Comparison of ENCODE assay signal across 9 mouse cellular contexts in the genomic region with DNA sequence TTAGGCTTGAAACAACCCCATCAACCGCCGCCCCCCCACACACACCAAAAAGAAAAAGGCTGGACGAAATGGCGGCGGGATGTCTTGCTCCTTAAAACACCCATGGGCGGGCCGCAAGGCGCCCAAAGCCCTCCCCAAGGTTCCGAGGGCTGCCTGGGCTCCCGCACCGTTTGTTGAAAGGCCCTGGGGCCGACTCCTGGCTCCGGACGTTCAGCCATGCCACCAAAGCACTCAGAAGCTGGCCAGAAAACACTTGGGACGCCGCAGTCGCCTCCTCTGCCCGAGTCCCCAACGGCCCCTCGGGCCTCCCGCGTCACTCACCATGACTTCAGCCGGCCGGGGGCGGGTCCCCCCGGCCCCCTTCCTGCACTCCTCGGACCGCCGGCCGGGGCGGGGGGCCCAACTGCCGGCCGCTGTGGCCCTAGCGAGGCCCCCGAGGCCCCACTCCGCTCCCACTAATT. TPM values are rescaled to one million over a fixed set of nuclear protein-coding genes. Genes with fewer than 3 reads are reported as not detected.
DNase-seq lines count a peak whose midpoint lies in the region; ATAC-seq lines count a peak whose summit lies in the region.
"Had no signal": no experiment of that assay in that cellular context is flagged by ENCODE, and none has a peak within 500 bp of the region (broad histone marks: within the 10 kb centered on the region; RNA-seq: fewer than 3 reads in every experiment).

No protein-coding gene starts in this region.

- H3K9ac ChIP-seq in embryonic facial prominence, embryonic 14.5 days (ENCODE audit: low read depth, low read length), result peak overlapping the region; percentile 99
- H3K9ac ChIP-seq in limb, embryonic 13.5 days, result peak overlapping the region; percentile 99

- no peaks in the 10 kb centered on the region for H3K9me3 ChIP-seq in embryonic facial prominence, embryonic 14.5 days (ENCODE audit: control insufficient read depth, low read length)
- H3K9me3 ChIP-seq in limb, embryonic 13.5 days, result no peaks in the 10 kb centered on the region

- H3K4me2 ChIP-seq in embryonic facial prominence, embryonic 14.5 days (ENCODE audit: low read depth, low read length), result peak overlapping the region; percentile 80
- H3K4me2 ChIP-seq in limb, embryonic 13.5 days (replicated peaks), result peak overlapping the region; percentile 84

- peak; percentile 50 for DNase-seq in embryo, embryonic 11 days
- DNase-seq in embryo, embryonic 9.5 days (ENCODE audit: extremely low spot score), result no peak
- peak; percentile 61 to 63 for DNase-seq in right cerebral cortex, postnatal 10 days (ENCODE audit: low spot score in 2 of 2)
- DNase-seq in right cerebral cortex, adult 2 months (ENCODE audit: low spot score in 2 of 2), result no peak
- peak; percentile 32 for DNase-seq in embryonic facial prominence, embryonic 14.5 days (ENCODE audit: low spot score)
- peak; percentile 68 for DNase-seq in naive thymus-derived CD4-positive, alpha-beta T cell, adult 2 months (ENCODE audit: low read depth)
- DNase-seq in left cerebral cortex, adult 18-20 months (ENCODE audit: low spot score in 2 of 2), result no peak

- H3K4me1 ChIP-seq in embryonic facial prominence, embryonic 14.5 days (ENCODE audit: control insufficient read depth, insufficient read depth, low read length), result peaks cover 21% of the 10 kb centered on the region
- peaks cover 29% of the 10 kb centered on the region for H3K4me1 ChIP-seq in limb, embryonic 13.5 days

- H3K27me3 ChIP-seq in embryonic facial prominence, embryonic 14.5 days (replicated peaks; ENCODE audit: control insufficient read depth, insufficient read depth, low read length), result no peaks in the 10 kb centered on the region
- no peaks in the 10 kb centered on the region for H3K27me3 ChIP-seq in limb, embryonic 13.5 days

- H3K27ac ChIP-seq in embryonic facial prominence, embryonic 14.5 days (replicated peaks; ENCODE audit: low read depth, low read length), result peak overlapping the region; percentile 98
- peak overlapping the region; percentile 96 for H3K27ac ChIP-seq in limb, embryonic 13.5 days

- WGBS in embryonic facial prominence, embryonic 14.5 days, result 0% methylated on average over 15 of the region's 36 CpGs
- 2% methylated on average over 20 of the region's 36 CpGs for WGBS in limb, embryonic 13.5 days

- peak overlapping the region; percentile 97 for H3K4me3 ChIP-seq in embryonic facial prominence, embryonic 14.5 days (ENCODE audit: low read depth, low read length)
- H3K4me3 ChIP-seq in limb, embryonic 13.5 days, result peak overlapping the region; percentile 99

- H3K36me3 ChIP-seq in embryonic facial prominence, embryonic 14.5 days (ENCODE audit: control insufficient read depth, insufficient read depth, low read length), result peaks cover 35% of the 10 kb centered on the region
- H3K36me3 ChIP-seq in limb, embryonic 13.5 days, result peaks cover 36% of the 10 kb centered on the region

- 0 out of 2 replicates have a peak, but pooled peaks have one; percentile 1 for ATAC-seq in embryonic facial prominence, embryonic 14.5 days (ENCODE audit: low read depth)
- no peak for ATAC-seq in limb, embryonic 13.5 days (ENCODE audit: low FRiP score, low read depth)

RNA-seq across cellular contexts. Expression of gene Ube2s, which starts 0.5 kb away (rescaled TPM):
- 347 and 359 TPM in 2 replicates for polyA plus RNA-seq in embryonic facial prominence, embryonic 14.5 days (2014; fragmentation: Nextera tagmentation; extraction: Ambion mirVana)
- 328 and 349 TPM in 2 replicates for polyA plus RNA-seq in limb, embryonic 13.5 days (2015; fragmentation: Nextera tagmentation; extraction: Ambion mirVana)
- total RNA-seq in left cerebral cortex, adult 18-20 months (2021), result 100 to 1,000 TPM; 101 to 108 TPM

RNA-seq across cellular contexts. Expression of gene Rpl28, which starts 19.2 kb away (rescaled TPM):
- 275 and 300 TPM in 2 replicates for polyA plus RNA-seq in embryonic facial prominence, embryonic 14.5 days (2014; fragmentation: Nextera tagmentation; extraction: Ambion mirVana)
- polyA plus RNA-seq in limb, embryonic 13.5 days (2015; fragmentation: Nextera tagmentation; extraction: Ambion mirVana), result 290 and 292 TPM in 2 replicates
- 100 to 1,000 TPM; 439 to 453 TPM for total RNA-seq in left cerebral cortex, adult 18-20 months (2021)

RNA-seq across cellular contexts. Expression of gene Tmem238, which starts 22.4 kb away (rescaled TPM):
- polyA plus RNA-seq in embryonic facial prominence, embryonic 14.5 days (2014; fragmentation: Nextera tagmentation; extraction: Ambion mirVana), result 5.5 and 6.6 TPM in 2 replicates
- 7.3 and 7.9 TPM in 2 replicates for polyA plus RNA-seq in limb, embryonic 13.5 days (2015; fragmentation: Nextera tagmentation; extraction: Ambion mirVana)
- 1 to 10 TPM; 2.0 to 3.1 TPM for total RNA-seq in left cerebral cortex, adult 18-20 months (2021)

RNA-seq across cellular contexts. Expression of gene Tmem190, which starts 29.1 kb away (rescaled TPM):
- not detected in 2 replicates for polyA plus RNA-seq in embryonic facial prominence, embryonic 14.5 days (2014; fragmentation: Nextera tagmentation; extraction: Ambion mirVana)
- not detected in 2 replicates for polyA plus RNA-seq in limb, embryonic 13.5 days (2015; fragmentation: Nextera tagmentation; extraction: Ambion mirVana)
- total RNA-seq in left cerebral cortex, adult 18-20 months (2021), result not detected
- total RNA-seq: layer of hippocampus, postnatal 10 days had no signal

RNA-seq across cellular contexts. Expression of gene Il11, which starts 29.2 kb away (rescaled TPM):
- polyA plus RNA-seq in embryonic facial prominence, embryonic 14.5 days (2014; fragmentation: Nextera tagmentation; extraction: Ambion mirVana), result 0.13 TPM in 1 of 2 replicates, not detected in the other
- 0.26 and 0.39 TPM in 2 replicates for polyA plus RNA-seq in limb, embryonic 13.5 days (2015; fragmentation: Nextera tagmentation; extraction: Ambion mirVana)
- under 1 TPM; 0.28 to 0.30 TPM for total RNA-seq in left cerebral cortex, adult 18-20 months (2021)

Comparison
In these comparisons a context has a peak if more than half of its experiments do, and no peak if none do; other contexts are left out.
1. DNase-seq: peak in embryo, embryonic 11 days (single experiment), right cerebral cortex, postnatal 10 days (2 of 2), embryonic facial prominence, embryonic 14.5 days (single experiment) and naive thymus-derived CD4-positive, alpha-beta T cell, adult 2 months (single experiment); none in embryo, embryonic 9.5 days (single experiment), right cerebral cortex, adult 2 months (0 of 2) and left cerebral cortex, adult 18-20 months (0 of 2).